Mouse (Mus musculus) G1E (cell line): ENCODE measurements around the gene Zfhx2.

Experiments used
- CTCF ChIP-seq: IDR thresholded peaks from 2 replicates; pipeline ENCODE4 v1.5.1; 2012; ENCODE audit warnings: low read depth, low read length, inconsistent platforms, mixed read lengths
- GATA1 ChIP-seq: IDR thresholded peaks from 2 replicates; pipeline ENCODE4 v1.6.1; 2012; ENCODE audit warnings: borderline replicate concordance, low read length, inconsistent platforms, mixed read lengths
- GATA2 ChIP-seq: IDR thresholded peaks from 2 replicates; pipeline ENCODE4 v1.6.1; 2012; ENCODE audit warnings: low read depth, low read length, inconsistent platforms, borderline replicate concordance
- POLR2AphosphoS5 ChIP-seq: IDR thresholded peaks from 2 replicates; pipeline ENCODE4 v1.6.1; 2012; ENCODE audit warnings: low read depth, low read length, inconsistent platforms; ENCODE audit not compliant: insufficient replicate concordance
- TAL1 ChIP-seq: conservative IDR thresholded peaks from 2 replicates; pipeline ENCODE4 v1.6.1; 2012; ENCODE audit warnings: low read depth, low read length, inconsistent platforms, mixed read lengths

- TF ChIP-seq TAL1: no peak
- 0 out of 2 replicates have a peak, but pooled peaks have one; percentile 6 for TF ChIP-seq CTCF
- TF ChIP-seq GATA2: no peak
- no peak for TF ChIP-seq GATA1
- TF ChIP-seq POLR2AphosphoS5: no peak
Observed at GRCm38 (mm10) chr14:55024236-55024635, 67.9 kb downstream of the Zfhx2 start.
